Mouse (Mus musculus): ENCODE results near the gene Lrrc1.

Lrrc1 gene

DNA sequence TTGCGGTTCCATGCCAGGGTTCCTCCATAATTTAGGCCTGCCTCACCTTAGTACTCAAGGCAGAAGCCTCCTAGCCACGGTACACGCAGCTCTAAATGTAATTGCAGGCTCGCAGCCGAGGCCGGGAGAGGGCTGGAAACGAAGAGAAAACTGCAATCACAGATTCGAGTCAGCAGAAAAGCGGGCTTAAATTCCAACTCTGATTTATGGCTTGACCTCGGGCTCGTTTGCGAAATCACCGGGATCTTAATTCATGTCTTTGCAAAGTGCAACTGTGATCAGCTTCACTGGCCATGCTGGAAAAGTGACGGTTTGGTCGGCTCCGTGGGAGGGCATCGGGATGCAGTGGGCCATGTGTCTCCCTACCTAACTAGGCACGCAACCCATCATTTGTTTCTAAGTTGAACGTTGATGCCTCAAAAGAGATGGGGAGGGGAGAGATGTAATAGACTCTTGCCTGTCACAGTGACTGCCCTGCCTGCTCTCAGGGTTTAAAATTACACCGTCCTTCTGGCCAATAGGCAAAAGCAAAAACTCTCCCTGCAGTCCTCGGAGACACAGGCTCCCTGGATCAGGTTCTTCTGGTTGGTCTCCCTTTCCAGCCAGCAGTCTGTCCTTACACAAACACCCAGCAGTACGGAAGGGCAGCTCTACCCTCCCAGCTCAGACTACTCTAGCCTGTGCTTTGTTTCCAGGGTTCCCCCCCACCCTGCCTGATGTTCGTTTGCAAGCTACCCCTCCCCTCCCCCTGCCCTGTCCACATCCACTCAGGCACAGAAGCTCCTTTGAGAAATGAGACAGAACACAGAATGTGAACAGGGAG, 117.2 kb downstream of the Lrrc1 start:
- no peak for DNase-seq (ENCODE audit: low spot score in 2 of 2)

DNA sequence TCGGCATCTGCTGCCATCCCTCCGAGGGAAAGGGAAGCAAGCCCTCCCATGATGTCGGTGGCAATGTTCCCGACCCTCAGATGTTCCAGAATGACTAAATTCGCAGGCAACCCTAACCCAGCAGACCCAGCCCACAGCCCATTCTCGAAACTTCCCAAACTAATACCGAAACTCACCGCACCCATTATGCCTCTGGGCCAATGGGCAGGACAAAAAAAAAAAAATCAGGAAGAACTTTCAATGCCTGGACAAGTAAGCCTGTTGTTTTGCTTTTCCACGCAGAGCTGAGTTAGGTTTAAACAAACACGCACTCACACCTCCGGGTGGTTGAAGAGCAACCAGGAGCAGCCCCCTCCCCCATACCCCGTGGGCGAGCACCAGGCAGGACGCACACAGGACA, 118.6 kb downstream of the Lrrc1 start:
- no peak for DNase-seq (ENCODE audit: low spot score in 2 of 2)

DNA sequence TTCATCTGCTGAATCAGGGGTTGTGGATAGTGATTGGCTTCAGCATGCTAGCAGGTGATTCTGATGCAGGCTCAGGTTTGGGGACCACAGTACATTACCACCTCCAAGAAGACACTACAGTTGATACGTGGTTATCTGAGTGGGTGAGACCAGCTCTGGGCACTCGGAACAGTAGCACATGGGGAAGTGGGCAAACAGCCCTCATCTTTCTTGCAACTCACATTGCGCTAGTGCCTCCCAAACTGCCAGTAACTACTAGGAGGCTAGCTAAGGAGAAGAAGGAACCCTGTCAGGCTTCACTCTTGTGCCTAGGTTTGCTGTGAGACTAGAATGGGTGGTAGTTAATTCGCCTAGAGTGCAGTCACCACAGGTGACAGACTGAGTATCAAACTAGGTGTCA, 119.1 kb downstream of the Lrrc1 start:
- no peak for DNase-seq (ENCODE audit: low spot score in 2 of 2)

DNA sequence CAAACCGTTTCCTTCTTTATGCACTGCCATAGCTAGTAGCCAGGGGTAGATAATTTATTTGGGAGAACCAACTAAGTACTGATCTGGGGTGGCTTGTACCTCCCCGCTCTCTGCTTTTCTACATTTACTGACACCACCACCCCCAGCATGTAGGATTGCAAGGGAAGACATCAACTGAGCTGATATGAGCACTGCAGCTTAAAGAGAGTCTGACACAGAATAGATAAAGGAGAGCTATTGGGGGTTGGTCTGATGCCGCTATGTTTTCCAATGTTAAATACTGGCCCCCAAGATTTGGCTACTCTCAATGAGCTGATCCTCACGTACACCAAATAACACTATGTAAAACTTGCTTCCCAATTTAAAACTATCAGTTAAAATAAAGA, 124.5 kb downstream of the Lrrc1 start:
- DNase-seq (ENCODE audit: low spot score in 2 of 2), result no peak

DNA sequence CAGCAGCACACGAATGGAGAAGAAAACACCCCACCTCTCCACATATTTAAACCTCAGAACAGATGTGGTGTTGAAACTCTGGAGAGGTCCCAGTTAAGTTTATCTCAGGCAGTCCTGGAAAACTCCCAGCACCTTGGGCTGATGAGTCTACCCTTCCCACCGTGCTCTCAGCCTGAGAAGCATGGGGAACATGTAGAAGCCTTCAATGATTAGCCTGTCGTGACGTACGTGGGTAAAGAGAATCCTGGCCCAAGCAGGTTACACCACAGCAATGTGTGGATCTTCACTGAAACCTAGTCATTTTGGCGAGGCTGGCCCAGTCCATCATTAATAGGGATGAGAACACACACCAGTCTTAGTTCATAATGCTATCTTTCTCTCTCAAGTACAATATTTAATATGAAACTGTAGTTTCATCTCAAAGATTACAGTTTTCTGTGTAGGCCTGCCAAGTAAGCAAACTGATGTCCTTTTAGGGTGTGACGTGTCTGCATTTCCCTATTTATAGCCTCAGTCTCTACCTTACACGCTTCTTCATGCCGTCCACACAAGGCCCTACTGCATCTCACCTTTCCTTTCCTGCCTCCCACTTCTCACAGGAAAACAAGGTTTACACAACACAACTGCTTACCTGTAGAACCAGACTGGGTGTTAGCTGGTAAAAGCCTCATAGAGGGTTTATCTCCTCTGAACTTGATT, 125.0 kb downstream of the Lrrc1 start:
- no peak for DNase-seq (ENCODE audit: low spot score in 2 of 2)

DNA sequence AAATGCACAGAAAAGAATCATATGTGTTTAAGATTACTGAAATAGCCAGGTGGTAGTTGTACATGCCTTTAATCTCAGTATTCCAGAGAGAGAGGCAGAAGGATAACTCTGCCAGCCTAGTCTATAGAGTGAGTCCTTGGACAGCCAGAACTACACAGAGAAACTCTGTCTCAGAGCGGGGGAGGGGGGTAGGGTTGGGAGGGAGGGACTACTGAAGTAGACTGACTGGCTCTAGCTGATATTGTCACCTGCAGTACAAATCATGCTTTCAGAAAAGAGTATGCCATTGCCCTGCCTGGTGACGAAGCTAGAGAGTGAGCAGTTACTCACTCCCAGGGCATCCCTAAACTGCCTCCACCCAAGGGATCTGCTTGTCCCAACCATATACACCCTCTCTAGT, 125.9 kb downstream of the Lrrc1 start:
- no peak for DNase-seq (ENCODE audit: low spot score in 2 of 2)

DNA sequence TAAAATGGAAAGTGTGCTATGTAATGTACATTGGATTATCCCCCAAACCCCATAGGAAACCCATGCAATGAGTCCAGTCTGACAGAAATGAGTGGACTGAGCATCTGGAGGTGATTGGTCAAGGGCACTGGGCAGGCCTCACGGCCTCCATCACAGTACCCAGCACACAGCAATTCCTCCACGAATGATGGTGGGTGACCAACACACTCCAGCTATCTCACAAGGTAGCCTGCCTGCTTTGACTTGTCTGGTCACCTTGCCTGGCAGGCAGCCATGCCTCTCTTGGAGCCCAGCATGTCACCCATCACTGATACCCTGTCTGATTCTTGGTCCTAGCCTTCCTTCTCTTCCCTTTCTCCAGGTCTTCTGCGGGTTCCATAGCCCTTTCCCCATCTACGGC, 128.2 kb downstream of the Lrrc1 start:
- no peak for DNase-seq (ENCODE audit: low spot score in 2 of 2)

DNA sequence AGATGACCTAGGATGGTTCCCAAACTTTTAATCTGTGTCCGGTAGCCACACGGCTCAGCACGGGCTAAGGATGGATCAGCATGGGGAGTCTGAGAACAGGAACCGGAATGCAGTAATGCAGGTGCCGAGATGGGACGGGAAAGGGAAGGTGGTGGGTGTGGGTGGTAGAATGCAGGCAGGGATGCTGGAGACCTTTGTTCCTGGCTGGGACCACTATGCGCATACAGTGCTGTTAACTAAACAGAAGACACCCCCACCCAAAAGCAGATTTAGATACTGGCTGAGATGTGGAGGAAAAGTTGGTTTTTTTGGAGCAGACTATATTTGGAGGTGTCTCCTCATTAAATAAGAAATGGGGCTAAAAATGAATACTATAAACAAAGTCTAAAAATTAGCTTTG, 128.7 kb downstream of the Lrrc1 start:
- DNase-seq (ENCODE audit: low spot score in 2 of 2), result no peak

DNA sequence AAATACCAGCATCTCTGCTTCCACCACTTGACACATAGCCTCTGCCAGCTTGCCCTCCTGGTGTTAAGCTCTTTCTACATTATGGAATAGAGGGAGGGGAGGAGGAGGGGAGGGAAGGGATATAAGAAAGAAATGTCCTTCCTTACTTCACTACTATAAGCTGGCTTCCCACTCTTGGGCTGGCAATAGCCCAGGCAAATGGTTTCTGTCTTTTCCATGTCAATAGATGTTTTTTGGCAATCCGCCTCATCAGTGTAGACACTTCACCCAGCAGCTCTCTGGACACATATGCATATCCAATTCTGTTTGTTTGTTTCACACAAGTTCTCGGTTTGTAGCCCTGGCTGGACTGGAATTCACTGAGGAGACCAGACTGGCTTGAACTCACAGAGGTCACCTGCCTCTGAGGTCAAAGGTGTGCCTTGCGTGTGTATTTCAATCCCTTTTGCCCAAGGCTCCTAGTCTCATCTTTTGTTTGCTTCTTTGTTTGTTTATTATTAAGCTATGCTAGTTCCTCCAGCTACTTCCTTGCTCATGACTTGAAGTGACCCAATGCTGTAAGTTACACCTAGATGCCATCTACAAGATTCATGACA, 132.7 kb downstream of the Lrrc1 start:
- DNase-seq (ENCODE audit: low spot score in 2 of 2), result no peak

DNA sequence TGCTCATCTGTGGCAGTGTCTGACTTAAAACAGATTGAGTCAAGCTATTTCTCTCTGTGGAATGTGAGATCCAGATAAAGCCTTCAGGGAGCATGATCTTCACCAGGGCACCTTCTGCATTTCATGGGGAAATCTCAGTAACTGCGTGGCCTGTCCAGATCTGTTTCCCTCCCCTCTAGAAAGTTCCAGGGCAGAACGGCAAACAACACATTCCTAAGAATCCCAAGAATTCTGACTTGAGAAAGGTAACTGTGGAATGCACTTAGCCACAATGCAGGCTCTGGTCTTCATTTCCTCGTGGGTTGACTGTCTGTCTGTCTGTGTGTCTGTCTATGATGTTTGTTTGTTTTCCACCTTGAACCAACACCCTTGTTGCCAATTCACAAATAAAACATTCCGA, 133.7 kb downstream of the Lrrc1 start:
- DNase-seq (ENCODE audit: low spot score in 2 of 2), result no peak

DNA sequence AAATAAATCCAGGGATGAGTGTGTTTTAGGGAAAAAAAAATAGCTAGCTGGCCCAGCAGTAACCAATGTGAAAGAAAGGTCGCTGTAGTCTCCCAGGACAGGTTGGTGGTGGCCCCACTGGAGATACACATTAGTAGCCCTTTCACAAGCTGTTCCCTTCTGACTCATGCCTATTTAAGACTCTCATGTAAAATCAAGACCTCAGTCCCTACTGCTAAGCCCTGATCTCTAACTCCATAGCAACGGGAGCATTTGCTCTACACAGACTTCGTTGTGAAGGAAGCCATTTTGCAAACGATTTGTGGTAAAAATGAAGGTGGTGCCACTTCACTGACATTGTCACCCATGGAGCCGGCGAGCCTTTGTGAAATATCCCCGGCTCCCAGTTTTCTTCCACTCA, 134.1 kb downstream of the Lrrc1 start:
- no peak for DNase-seq (ENCODE audit: low spot score in 2 of 2)

DNA sequence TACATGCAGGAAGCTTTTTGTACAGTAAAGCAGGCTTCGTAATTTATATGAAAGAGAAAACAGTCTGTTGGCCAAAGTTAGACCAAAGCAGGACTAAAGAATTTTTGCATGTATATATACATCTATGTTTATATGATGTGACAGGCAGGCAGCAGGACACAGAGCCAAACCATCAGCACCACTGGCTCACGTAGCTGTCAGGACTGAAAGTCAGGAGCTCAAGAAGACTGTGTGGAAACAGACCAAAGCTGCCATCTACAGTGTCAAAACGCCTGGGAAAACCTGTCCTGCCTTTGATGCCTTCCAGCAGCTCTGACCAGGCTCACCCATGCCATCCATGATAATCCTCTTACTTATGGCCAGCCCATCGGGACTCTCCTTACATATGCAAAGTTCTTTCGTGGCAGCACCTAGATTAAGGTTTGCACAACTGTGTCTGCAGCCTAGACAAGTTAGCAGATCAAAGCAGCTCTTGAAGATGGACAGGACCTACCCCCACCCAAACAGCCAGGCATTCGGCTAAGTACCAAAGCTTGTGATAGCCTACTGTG, 136.5 kb downstream of the Lrrc1 start:
- DNase-seq (ENCODE audit: low spot score in 2 of 2), result no peak

DNA sequence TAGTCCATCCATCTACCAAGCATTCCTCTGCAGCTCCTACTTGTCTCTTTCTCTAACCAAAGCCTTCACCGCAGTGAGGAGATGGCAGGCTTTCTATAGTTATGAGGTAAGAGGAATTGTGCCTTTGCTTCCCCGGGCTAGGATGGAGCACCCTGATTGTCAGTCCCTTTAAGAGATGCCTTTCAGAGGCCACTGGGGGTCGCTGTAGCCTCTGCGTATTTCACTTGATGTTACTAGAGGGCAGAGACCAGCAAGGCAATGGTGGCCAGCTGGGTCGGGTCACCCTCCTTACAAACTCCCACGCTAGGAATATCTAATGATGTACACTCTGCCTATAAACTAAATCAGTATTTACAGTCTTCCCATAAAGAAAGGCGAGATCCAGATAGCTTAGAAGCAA, 137.8 kb downstream of the Lrrc1 start:
- DNase-seq (ENCODE audit: low spot score in 2 of 2), result no peak

DNA sequence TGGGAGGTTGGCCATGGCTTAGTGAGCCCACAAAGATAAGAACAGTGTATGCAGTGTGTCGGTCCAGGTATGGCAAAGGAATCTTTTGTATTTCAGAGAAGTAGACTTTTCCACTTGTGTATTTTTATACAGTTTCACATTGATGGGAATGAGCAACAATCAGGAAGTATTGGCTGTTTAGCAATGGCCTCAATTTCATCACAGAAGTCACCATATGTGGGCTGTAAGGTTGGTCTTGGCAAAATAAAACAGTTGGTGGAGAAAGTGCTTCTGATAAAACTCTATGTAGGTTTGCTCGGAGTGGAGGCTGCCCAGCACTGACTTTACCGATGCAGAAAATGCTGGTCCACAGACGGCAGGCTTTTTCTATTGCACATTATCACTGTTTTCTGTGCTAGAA, 140.2 kb downstream of the Lrrc1 start:
- DNase-seq (ENCODE audit: low spot score in 2 of 2), result no peak

DNA sequence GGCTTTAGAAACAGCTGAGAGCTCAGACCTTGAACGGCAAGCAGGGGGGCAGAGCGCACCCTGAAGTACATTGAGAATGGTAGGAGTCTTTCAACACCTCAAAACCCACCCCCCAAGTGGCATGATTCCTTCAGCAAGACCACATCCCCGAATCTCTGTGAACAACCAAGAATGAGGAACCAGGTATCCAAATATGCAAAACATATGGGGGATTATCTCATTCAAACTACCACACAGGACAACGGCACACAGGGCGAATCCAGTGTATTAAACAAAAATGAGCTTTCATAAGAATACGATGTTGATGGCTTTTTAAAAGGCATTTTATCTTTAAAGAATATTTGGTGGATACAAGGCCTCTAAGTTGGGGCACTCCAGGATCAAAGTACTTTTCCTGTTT, 140.7 kb downstream of the Lrrc1 start:
- no peak for DNase-seq (ENCODE audit: low spot score in 2 of 2)

DNA sequence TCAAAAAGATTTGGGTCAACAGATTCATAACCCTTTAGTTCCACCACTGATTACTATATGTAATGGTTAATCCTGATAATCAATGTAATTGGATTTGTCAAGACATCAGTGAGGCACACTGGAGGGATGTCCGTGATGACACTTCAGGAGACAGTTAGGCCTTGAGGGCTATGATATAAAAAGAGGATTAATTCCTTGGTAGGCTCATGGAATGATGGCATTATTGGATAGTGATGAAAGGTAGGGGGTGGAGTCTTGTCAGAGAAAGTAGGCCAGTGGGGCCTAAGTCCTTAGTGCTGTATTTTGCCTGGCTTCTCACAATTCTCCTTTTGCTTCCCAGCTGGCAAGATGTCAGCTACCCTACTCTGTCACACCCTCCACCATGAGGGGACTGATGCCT, 141.7 kb downstream of the Lrrc1 start:
- no peak for DNase-seq (ENCODE audit: low spot score in 2 of 2)

DNA sequence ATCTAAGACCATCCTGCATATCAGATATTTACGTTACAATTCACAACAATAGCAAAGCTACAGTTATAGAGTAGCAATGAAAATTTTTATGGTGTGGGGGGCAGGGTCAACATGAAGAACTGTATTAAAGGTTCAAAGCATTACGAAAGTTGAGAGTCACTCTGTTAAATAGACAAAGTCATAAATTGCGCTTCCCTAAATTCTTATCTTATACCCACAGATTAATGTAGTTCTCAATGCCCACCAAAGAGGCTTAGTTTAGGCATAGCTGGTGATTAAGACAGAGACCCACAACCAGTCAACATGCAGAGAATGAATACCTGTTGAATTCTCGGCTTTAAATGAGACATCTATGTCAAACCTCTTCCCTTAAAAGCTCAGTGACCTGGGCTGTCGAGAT, 144.9 kb downstream of the Lrrc1 start:
- no peak for DNase-seq (ENCODE audit: low spot score in 2 of 2)

DNA sequence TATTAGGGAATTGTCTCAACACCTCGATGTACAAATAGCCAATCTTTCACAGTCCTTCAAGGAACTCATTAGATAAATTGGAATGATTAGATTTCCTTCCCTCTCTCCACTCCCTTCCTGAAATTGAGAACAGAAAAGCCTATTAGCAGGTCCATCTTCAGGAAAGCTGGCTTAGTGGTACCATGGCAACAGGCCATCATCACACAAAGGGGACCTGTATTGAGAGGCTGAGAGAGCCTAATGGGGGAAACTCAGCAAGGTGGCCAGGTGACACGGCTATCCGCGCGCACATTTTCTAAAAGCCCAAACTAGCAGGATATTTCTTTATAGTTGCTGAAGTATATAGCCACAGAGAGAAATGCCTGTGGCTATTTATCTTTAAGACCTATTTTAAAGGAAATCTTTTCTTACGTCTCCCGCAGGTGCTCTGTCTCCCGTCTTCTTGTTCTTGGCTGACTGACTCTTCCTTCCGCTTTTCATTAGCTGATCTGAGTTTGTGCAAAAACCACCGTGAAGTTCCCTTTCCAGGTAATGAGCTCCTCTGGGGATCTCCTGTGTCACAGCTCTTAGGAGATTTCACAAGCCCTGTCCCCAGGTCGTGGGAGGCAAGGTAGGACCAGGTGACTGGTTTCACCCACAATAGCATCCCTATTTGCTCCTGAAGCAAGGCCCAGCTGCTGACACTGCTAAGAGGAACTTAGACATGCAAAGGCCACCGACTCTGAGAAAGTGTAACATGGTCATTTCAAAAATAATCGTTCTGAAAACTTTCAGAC, 145.6 kb downstream of the Lrrc1 start:
- no peak for DNase-seq (ENCODE audit: low spot score in 2 of 2)

DNA sequence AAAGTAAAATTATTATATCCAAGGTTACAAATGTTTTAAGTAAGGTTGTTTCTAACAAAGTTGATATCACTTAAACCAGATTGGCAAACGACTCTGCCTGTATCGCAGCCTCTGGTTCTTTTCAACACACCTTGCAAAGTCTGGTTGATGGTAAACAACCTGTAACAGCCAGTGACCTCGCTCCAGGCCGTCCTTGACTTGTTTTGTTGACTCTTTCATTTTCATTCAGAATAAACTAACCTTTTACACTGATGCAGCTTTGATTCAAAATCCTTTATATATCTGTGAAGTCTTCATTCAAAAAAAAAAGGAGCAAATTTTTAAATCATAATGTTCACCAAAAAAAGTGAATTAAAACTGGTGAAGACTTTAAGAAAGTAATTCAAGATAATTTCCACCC, 147.6 kb downstream of the Lrrc1 start:
- DNase-seq (ENCODE audit: low spot score in 2 of 2), result no peak

DNA sequence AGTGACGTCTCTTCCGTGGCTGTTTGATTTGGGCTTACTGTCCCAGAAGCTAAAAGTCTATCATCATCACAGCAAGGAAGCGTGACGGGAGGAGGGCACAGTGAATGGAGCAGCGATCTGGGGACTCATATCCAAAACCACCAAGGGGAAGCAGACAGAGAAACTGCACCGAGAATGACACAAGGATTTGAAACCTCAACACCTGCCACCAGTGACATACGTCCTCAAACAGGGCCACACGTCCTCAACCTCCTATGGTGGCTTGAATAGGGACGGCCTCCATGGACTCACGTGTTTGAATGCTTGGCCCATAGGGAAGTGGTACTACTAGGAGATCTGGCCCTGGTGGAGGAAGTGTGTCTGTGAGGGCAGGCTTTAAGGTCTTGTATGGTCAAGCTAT, 153.4 kb downstream of the Lrrc1 start:
- no peak for DNase-seq (ENCODE audit: low spot score in 2 of 2)

DNA sequence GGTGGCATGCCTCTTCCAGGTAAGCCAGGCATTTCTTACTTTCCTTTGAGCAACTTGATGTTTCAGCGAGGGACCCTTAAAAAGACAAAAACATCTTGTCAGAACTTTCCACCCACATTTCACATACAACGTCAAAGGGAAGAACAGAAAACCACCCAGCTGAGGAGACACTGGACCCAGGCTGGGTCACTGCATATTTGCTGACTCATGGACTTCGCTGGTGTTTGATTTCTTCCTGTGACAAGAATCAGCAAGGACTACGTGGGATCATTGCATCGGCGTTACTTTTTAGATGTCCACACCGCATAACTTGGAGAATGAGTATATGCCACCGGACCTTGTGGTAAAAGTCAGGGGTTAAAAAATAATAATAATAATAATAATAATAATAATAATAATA, 155.7 kb downstream of the Lrrc1 start:
- no peak for DNase-seq (ENCODE audit: low spot score in 2 of 2)

DNA sequence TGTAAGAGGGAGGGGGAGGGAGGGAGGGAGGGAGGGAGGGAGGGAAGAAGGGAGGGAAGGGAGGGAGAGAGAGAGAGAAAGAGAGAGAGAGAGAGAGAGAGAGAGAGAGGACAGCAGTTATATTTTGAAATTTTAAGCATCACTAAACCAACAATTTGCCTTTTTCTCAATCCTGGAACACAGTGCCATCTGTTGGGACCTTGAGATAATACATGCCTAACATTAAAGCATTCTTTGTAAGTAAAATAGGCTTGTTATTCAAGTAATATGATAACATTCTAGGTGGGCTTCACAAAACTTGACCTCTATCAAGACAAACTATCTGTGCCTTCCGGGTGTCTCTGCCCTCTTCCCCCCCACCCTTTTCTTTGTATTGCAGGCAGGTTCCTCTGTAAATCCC, 157.9 kb downstream of the Lrrc1 start:
- no peak for DNase-seq (ENCODE audit: low spot score in 2 of 2)
